Mouse (Mus musculus) left cerebral cortex, postnatal 25 days (tissue): ENCODE results near the gene Zdhhc1. TPM values are rescaled to one million over a fixed set of nuclear protein-coding genes. Genes with fewer than 3 reads are reported as not detected.

Source experiments
- DNase-seq, 2 experiments: peaks; one replicate each; pipeline ENCODE4 v3.0.0; 2022; ENCODE audit warnings: low spot score in 2 of 2, mixed read lengths in 1 of 2
- intact Hi-C: fragments of 180-260 bp; cut with DNase I; formaldehyde crosslinking; loops from one replicate; pipeline ENCODE4 v1.15.1; 2025
- total RNA-seq, 2 experiments: library from RNA; stranded (reverse); gene quantifications; 2 replicates each; pipeline ENCODE4 v1.2.3; 2021

The Zdhhc1 gene
- total RNA-seq, 2 experiments from 2014 or later: 34.9 to 35.6 TPM

GRCm38 (mm10) chr8:105482123-105482522 lies 14.6 kb downstream of the Zdhhc1 start:
- DNase-seq: no peak
- intact Hi-C loops: no loop called here

GRCm38 (mm10) chr8:105481453-105481852 lies 15.2 kb downstream of the Zdhhc1 start:
- intact Hi-C loops: no loop called here
- no peak for DNase-seq

- intact Hi-C loops: no loop called here
These were observed 15.7 kb downstream of the Zdhhc1 start for GRCm38 (mm10) chr8:105481013-105481412.

GRCm38 (mm10) chr8:105477792-105478191 lies 18.9 kb downstream of the Zdhhc1 start:
- intact Hi-C loops: loop anchor here (5.0 to 10.0 kb wide), 2 partner anchors 105 to 123 kb away; partner anchors contain the start of gene Plekhg4
- no peak for DNase-seq

More at GRCm38 (mm10) chr8:105481013-105481412, 15.7 kb downstream of the Zdhhc1 start:
- no peak for DNase-seq

GRCm38 (mm10) chr8:105476628-105477413 lies 19.9 kb downstream of the Zdhhc1 start:
- intact Hi-C loops: loop anchor here (5.0 to 10.0 kb wide), 2 partner anchors 105 to 122 kb away; partner anchors contain the start of gene Plekhg4

GRCm38 (mm10) chr8:105476161-105476560 lies 20.5 kb downstream of the Zdhhc1 start:
- intact Hi-C loops: loop anchor here (5.0 to 10.0 kb wide), 2 partner anchors 104 to 121 kb away; partner anchors contain the start of gene Plekhg4
- no peak for DNase-seq

More at GRCm38 (mm10) chr8:105476628-105477413, 19.9 kb downstream of the Zdhhc1 start:
- no peak for DNase-seq

GRCm38 (mm10) chr8:105475742-105476141 lies 21.0 kb downstream of the Zdhhc1 start:
- intact Hi-C loops: loop anchor here (5.0 to 10.0 kb wide), 2 partner anchors 103 to 121 kb away; partner anchors contain the start of gene Plekhg4
- no peak for DNase-seq

GRCm38 (mm10) chr8:105475254-105475653 lies 21.4 kb downstream of the Zdhhc1 start:
- no peak for DNase-seq
- intact Hi-C loops: loop anchor here (5.0 to 10.0 kb wide), 2 partner anchors 103 to 120 kb away; partner anchors contain the start of gene Plekhg4

GRCm38 (mm10) chr8:105474680-105475079 lies 22.0 kb downstream of the Zdhhc1 start:
- DNase-seq: no peak
- intact Hi-C loops: loop anchor here (5.0 to 10.0 kb wide), 2 partner anchors 102 to 120 kb away; partner anchors contain the start of gene Plekhg4

- DNase-seq: peak in 1 of 2 experiments; percentile 38
These were observed 22.7 kb downstream of the Zdhhc1 start for GRCm38 (mm10) chr8:105473816-105474606.

GRCm38 (mm10) chr8:105472983-105473382 lies 23.7 kb downstream of the Zdhhc1 start:
- intact Hi-C loops: loop anchor here (10.0 kb wide), 1 partner anchor 118 kb away; no protein-coding TSS in a partner anchor
- no peak for DNase-seq

More at GRCm38 (mm10) chr8:105473816-105474606, 22.7 kb downstream of the Zdhhc1 start:
- intact Hi-C loops: loop anchor here (10.0 kb wide), 1 partner anchor 119 kb away; no protein-coding TSS in a partner anchor

GRCm38 (mm10) chr8:105472414-105472932 lies 24.2 kb downstream of the Zdhhc1 start:
- intact Hi-C loops: loop anchor here (10.0 kb wide), 1 partner anchor 118 kb away; no protein-coding TSS in a partner anchor
- no peak for DNase-seq

GRCm38 (mm10) chr8:105471314-105472015 lies 25.2 kb downstream of the Zdhhc1 start, which contains the start of gene Tppp3:
Tppp3 (minus strand) TSS chr8:105471526.
- DNase-seq: peak; percentile 78 to 86
- intact Hi-C loops: loop anchor here (10.0 kb wide), 1 partner anchor 117 kb away; no protein-coding TSS in a partner anchor

- no peak for DNase-seq
- intact Hi-C loops: loop anchor here (10.0 kb wide), 1 partner anchor 116 kb away; no protein-coding TSS in a partner anchor
These were observed 25.9 kb downstream of the Zdhhc1 start for GRCm38 (mm10) chr8:105470681-105471313.

GRCm38 (mm10) chr8:105470262-105470661 lies 26.4 kb downstream of the Zdhhc1 start:
- no peak for DNase-seq
- intact Hi-C loops: loop anchor here (10.0 kb wide), 1 partner anchor 115 kb away; no protein-coding TSS in a partner anchor

GRCm38 (mm10) chr8:105469816-105470215 lies 26.9 kb downstream of the Zdhhc1 start:
- no peak for DNase-seq
- intact Hi-C loops: loop anchor here (10.0 kb wide), 1 partner anchor 115 kb away; no protein-coding TSS in a partner anchor

- peak in 1 of 2 experiments; percentile 71 for DNase-seq
- intact Hi-C loops: no loop called here
These were observed 27.5 kb downstream of the Zdhhc1 start for GRCm38 (mm10) chr8:105469041-105469695.
